Mouse (Mus musculus) hindbrain, embryonic 16.5 days (tissue): ENCODE data around the gene Ccl28. TPM values are rescaled to one million over a fixed set of nuclear protein-coding genes. Genes with fewer than 3 reads are reported as not detected.
A peak's percentile ranks its signal among the peaks of the same experiment; 100 is the strongest.
"Not testable (repeated sequence)": the region's sequence is repeated elsewhere in the genome, so short reads cannot be mapped to it uniquely, and the experiment has no call there.

ENCODE experiments used
- ATAC-seq: fragments of 200-750 bp; cut with Nextera tagmentation; 2 replicates; pipeline ENCODE4 v1.8.0; 2017; ENCODE audit warnings: moderate TSS enrichment, moderate library complexity
- H3K27ac ChIP-seq: fragments of 300-500 bp; sonication (generic); 2 replicates; pipeline ENCODE4 v1.5.1; 2014; ENCODE audit warnings: low read depth, mild to moderate bottlenecking, control low read depth, low read length, moderate library complexity
- H3K27me3 ChIP-seq: fragments of 300-500 bp; sonication (generic); replicated peaks from 2 replicates; pipeline ENCODE4 v1.6.1; 2014; ENCODE audit warnings: low read length; ENCODE audit not compliant: control insufficient read depth, insufficient read depth
- H3K36me3 ChIP-seq: fragments of 300-500 bp; sonication (generic); 2 replicates; pipeline ENCODE4 v1.6.1; 2014; ENCODE audit warnings: mild to moderate bottlenecking, low read length, moderate library complexity, mixed read lengths; ENCODE audit not compliant: control insufficient read depth, insufficient read depth
- H3K4me1 ChIP-seq: fragments of 300-500 bp; sonication (generic); 2 replicates; pipeline ENCODE4 v1.6.1; 2014; ENCODE audit warnings: low read depth, low read length; ENCODE audit not compliant: control insufficient read depth, insufficient read depth
- H3K4me2 ChIP-seq: fragments of 300-500 bp; sonication (generic); 2 replicates; pipeline ENCODE4 v1.6.1; 2014; ENCODE audit warnings: mild to moderate bottlenecking, low read length, control low read depth, moderate library complexity
- H3K4me3 ChIP-seq: fragments of 300-500 bp; sonication (generic); 2 replicates; pipeline ENCODE4 v1.5.1; 2014; ENCODE audit warnings: mild to moderate bottlenecking, low read length, control low read depth, moderate library complexity
- H3K9ac ChIP-seq: fragments of 300-500 bp; sonication (generic); 2 replicates; pipeline ENCODE4 v1.6.1; 2014; ENCODE audit warnings: low read depth, mild to moderate bottlenecking, control low read depth, low read length, moderate library complexity
- H3K9me3 ChIP-seq: fragments of 300-500 bp; sonication (generic); 2 replicates; pipeline ENCODE4 v1.6.1; 2014; ENCODE audit warnings: mild to moderate bottlenecking, low read length, moderate library complexity; ENCODE audit not compliant: control insufficient read depth
- WGBS: fragments of 180-500 bp; shearing (Covaris S2); extraction: QIAGEN DNeasy Blood & Tissue Kit; methylation state at CpG from one replicate; pipeline ENCODE4 v1.1.7; 2014; 5-methylcytosine and 5-hydroxymethylcytosine counted together
- polyA plus RNA-seq: library from polyadenylated mRNA; unstranded; fragments of >200 nt; fragmentation: Nextera tagmentation; extraction: Ambion mirVana; gene quantifications from 2 replicates; pipeline ENCODE4 v1.2.1, GENCODE M21; 2015

The Ccl28 gene
- polyA plus RNA-seq, 1 experiment from 2014 or later = 0.46 TPM

- Histone ChIP-seq H3K9ac (no peak overlapping the region), H3K4me1 (no peaks in the 10 kb centered on the region), H3K4me3 (no peak overlapping the region), H3K4me2 (no peak overlapping the region), H3K36me3 (no peaks in the 10 kb centered on the region), H3K9me3 (no peaks in the 10 kb centered on the region), H3K27me3 (no peaks in the 10 kb centered on the region), H3K27ac (no peak overlapping the region)
- 83% methylated on average over 8 of the region's 8 CpGs for WGBS
- ATAC-seq = no peak
Observed at GRCm38 (mm10) chr13:119678794-119679193, 55.2 kb downstream of the Ccl28 start.

GRCm38 (mm10) chr13:119679721-119680120 is 56.1 kb downstream of the Ccl28 start:
- H3K9ac ChIP-seq = no peak overlapping the region
- H3K9me3 ChIP-seq = no peaks in the 10 kb centered on the region
- H3K4me3 ChIP-seq = no peak overlapping the region
- no peak for ATAC-seq
- H3K27me3 ChIP-seq = no peaks in the 10 kb centered on the region
- H3K27ac ChIP-seq = no peak overlapping the region
- no peaks in the 10 kb centered on the region for H3K36me3 ChIP-seq
- H3K4me1 ChIP-seq = no peaks in the 10 kb centered on the region
- H3K4me2 ChIP-seq = no peak overlapping the region
- WGBS = 65% methylated on average over 2 of the region's 2 CpGs

DNA sequence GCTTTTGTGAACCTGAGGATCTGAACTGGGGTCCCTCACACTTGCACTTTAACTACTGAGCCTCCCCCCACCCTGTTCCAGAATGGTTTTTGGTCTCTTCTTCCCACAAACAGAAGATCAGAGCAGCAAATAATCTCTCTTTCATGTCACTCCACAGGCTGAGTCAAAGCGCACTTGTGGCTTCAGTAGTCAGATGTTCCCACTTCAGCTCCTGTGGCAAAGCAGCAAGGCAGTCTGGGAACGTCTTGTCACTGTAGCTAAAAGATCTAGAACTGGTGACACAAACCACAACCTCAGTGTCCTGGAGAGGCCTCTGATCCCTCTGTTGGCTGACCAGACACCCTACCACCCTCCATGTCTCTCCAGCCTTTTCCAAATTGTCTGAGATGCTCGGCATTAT is 57.5 kb downstream of the Ccl28 start:
- Histone ChIP-seq H3K9me3 (no peaks in the 10 kb centered on the region), H3K4me2 (no peak overlapping the region), H3K27me3 (no peaks in the 10 kb centered on the region), H3K36me3 (no peaks in the 10 kb centered on the region), H3K9ac (no peak overlapping the region), H3K4me3 (no peak overlapping the region), H3K27ac (no peak overlapping the region), H3K4me1 (no peaks in the 10 kb centered on the region)
- WGBS = 85% methylated on average over 3 of the region's 3 CpGs
- no peak for ATAC-seq

DNA sequence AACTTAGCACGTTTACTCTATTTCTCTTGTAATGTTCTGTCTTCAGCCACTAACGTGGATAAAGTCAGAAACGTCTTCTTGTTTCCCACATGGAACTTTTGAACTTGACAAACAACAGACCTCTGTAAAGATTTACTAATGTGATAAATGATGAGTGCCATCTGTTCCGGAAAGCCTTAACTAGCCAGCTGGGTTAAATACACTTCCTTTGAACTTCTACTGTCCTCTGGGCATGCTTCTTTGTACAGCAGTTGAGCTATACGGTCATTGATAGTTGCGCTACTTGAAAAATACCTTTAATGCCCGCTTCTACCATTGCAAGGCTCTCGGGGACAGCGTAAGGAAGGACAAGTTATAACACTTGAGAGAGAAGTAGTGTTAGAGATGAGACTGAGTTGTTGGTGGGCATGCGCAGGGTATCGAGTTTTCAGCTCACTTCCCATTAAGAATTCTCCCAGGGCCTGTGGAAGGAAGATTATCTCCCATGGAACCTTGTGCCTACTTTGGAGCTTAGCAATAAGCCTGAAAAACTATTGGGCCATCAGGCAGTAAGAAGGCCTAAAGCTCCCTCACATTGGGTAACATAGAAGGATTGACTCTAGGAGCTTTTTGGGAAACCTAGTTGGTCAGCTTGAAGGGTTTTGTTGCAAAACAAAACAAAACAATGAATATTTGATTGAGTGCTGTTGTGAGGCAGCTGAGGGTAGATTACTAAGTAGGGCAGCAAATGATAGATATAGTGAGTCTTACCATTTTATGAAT is 61.0 kb downstream of the Ccl28 start:
- Histone ChIP-seq H3K4me1 (peaks cover 6% of the 10 kb centered on the region), H3K27ac (no peak overlapping the region), H3K27me3 (no peaks in the 10 kb centered on the region), H3K9ac (no peak overlapping the region), H3K36me3 (no peaks in the 10 kb centered on the region), H3K4me2 (no peak overlapping the region), H3K9me3 (no peaks in the 10 kb centered on the region), H3K4me3 (no peak overlapping the region)
- no peak for ATAC-seq
- whole genome bisulfite sequencing = 82% methylated on average over 11 of the region's 11 CpGs

DNA sequence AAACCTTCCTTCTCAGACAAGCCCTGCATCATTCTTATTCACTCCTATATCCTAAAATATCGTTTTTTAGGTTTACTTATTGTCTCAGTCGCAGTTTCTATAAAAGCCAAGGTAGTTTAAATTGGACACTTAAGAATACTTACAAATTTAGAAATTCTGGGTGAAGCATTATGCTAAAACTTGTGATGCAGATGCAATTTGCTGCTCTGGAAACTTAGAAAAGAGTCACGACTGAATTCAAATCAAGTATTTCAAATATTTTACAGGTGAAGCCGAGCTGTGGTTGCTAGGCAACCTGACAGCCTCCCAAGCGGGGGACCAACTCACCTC is 66.1 kb downstream of the Ccl28 start:
- no peaks in the 10 kb centered on the region for H3K9me3 ChIP-seq
- H3K4me2 ChIP-seq = peak overlapping the region; percentile 41
- WGBS = 5% methylated on average over 5 of the region's 5 CpGs
- no peaks in the 10 kb centered on the region for H3K27me3 ChIP-seq
- H3K27ac ChIP-seq = peak overlapping the region; percentile 62; the same call in 1 of the 2 replicates
- H3K4me3 ChIP-seq = peak overlapping the region; percentile 85
- H3K4me1 ChIP-seq = peaks cover 26% of the 10 kb centered on the region
- no peaks in the 10 kb centered on the region for H3K36me3 ChIP-seq
- H3K9ac ChIP-seq = no peak overlapping the region
- ATAC-seq = no peak

DNA sequence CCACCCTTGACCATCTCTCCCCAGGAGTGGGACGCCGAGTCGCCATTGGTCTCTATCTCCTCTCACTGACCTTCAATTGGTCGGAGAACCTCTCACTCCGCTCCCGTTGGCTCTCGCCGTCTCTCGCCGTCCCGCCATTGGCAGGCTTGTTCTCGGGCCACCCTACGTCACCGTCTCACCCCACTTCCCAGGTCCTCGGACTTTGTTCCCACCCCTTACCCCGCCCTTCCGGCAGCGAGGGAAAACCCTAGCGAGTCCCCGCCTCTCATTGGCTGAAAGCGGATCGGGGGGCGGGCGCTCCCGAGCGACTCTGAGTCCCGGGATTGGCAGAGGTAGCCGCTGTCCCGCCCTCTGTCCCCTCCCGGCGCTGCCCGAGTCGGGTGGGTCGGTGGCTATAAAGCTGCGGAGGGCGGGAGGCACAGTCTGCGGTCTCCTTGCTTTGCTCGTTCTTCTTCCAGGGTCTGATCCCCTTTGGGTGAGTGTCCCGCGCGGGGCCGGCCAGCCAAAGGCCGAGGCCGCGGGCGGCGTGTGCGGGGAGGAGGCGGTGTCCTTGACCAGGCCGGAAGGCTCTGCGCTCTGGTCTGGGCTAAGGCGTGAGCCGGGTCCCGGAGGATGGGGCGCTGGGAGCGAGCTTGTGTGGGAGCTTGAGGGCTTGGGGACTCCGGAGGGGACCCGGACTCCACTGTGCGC is 66.6 kb downstream of the Ccl28 start, which contains the start of gene Hmgcs1:
Gene Hmgcs1 (plus strand): TSS at position 341 of the 690 bp plus-strand sequence.
- peaks cover 30% of the 10 kb centered on the region for H3K4me1 ChIP-seq

GRCm38 (mm10) chr13:119690876-119691620 is 67.4 kb downstream of the Ccl28 start:
- H3K27me3 ChIP-seq = no peaks in the 10 kb centered on the region
- peaks cover 35% of the 10 kb centered on the region for H3K4me1 ChIP-seq
- H3K27ac ChIP-seq = peak overlapping the region; percentile 99
- WGBS = under 1% methylated on average over 7 of the region's 7 CpGs
- H3K4me2 ChIP-seq = peak overlapping the region; percentile 84
- H3K9me3 ChIP-seq = no peaks in the 10 kb centered on the region
- H3K9ac ChIP-seq = peak overlapping the region; percentile 95
- no peak for ATAC-seq
- peak overlapping the region; percentile 85 for H3K4me3 ChIP-seq
- no peaks in the 10 kb centered on the region for H3K36me3 ChIP-seq

More for the DNA sequence above, 66.6 kb downstream of the Ccl28 start, which contains the start of gene Hmgcs1:
- ATAC-seq = peak; percentile 99
- WGBS = under 1% methylated on average over 59 of the region's 59 CpGs
- Histone ChIP-seq H3K36me3 (no peaks in the 10 kb centered on the region), H3K9me3 (no peaks in the 10 kb centered on the region), H3K9ac (peak within 1 kb of the TSS; percentile 95), H3K4me3 (peak within 1 kb of the TSS; percentile 85), H3K27me3 (no peaks in the 10 kb centered on the region), H3K27ac (peak within 1 kb of the TSS; percentile 99), H3K4me2 (peak within 1 kb of the TSS; percentile 84)

GRCm38 (mm10) chr13:119691958-119692357 is 68.3 kb downstream of the Ccl28 start:
- Histone ChIP-seq H3K4me1 (peaks cover 39% of the 10 kb centered on the region), H3K4me2 (peak overlapping the region; percentile 84), H3K4me3 (peak overlapping the region; percentile 85)
- not testable (repeated sequence) for H3K9me3 ChIP-seq, H3K36me3 ChIP-seq, ATAC-seq, H3K27me3 ChIP-seq, H3K27ac ChIP-seq, H3K9ac ChIP-seq
- WGBS = 49% methylated on average over 3 of the region's 3 CpGs

- peaks cover 36% of the 10 kb centered on the region for H3K4me1 ChIP-seq
- 71% methylated on average over 4 of the region's 4 CpGs for WGBS
- no peaks in the 10 kb centered on the region for H3K9me3 ChIP-seq
- no peaks in the 10 kb centered on the region for H3K27me3 ChIP-seq
- peak overlapping the region; percentile 38 for H3K4me2 ChIP-seq
- peak overlapping the region; percentile 8; the same call in 1 of the 2 replicates for H3K4me3 ChIP-seq
- peaks cover 10% of the 10 kb centered on the region for H3K36me3 ChIP-seq
- ATAC-seq = no peak
- no peak overlapping the region for H3K27ac ChIP-seq
- H3K9ac ChIP-seq = no peak overlapping the region
Observed at GRCm38 (mm10) chr13:119695676-119696075, 72.1 kb downstream of the Ccl28 start.
